Mouse (Mus musculus) C2C12 (cell line): Measurements from ENCODE around the gene Rundc3a. TPM values are rescaled to one million over a fixed set of nuclear protein-coding genes. Genes with fewer than 3 reads are reported as not detected.

Experiments
- H3K27me3 ChIP-seq: one replicate; pipeline ENCODE4 v1.6.1; 2011; ENCODE audit not compliant: control insufficient read depth, insufficient read depth, insufficient read length
- H3K36me3 ChIP-seq: one replicate; pipeline ENCODE4 v1.6.1; 2011; ENCODE audit not compliant: control insufficient read depth, insufficient read depth
- H3K4me3 ChIP-seq: one replicate; pipeline ENCODE4 v1.5.1; 2011; ENCODE audit warnings: mild to moderate bottlenecking, control low read depth; ENCODE audit not compliant: poor library complexity, insufficient read depth, severe bottlenecking
- H3K79me2 ChIP-seq: one replicate; pipeline ENCODE4 v1.6.1; 2011; ENCODE audit not compliant: control insufficient read depth, insufficient read depth
- H3K79me3 ChIP-seq: one replicate; pipeline ENCODE4 v1.6.1; 2011; ENCODE audit warnings: low read depth, control low read depth
- H3ac ChIP-seq: one replicate; pipeline ENCODE3; 2011; ENCODE audit warnings: low read depth; ENCODE audit not compliant: control insufficient read depth, insufficient read length
- CEBPB ChIP-seq: IDR thresholded peaks from one replicate; pipeline ENCODE4 v1.6.1; 2011; ENCODE audit warnings: low read depth, mild to moderate bottlenecking, control low read depth, moderate library complexity
- CTCF ChIP-seq: IDR thresholded peaks from one replicate; pipeline ENCODE4 v1.5.1; 2011; ENCODE audit not compliant: control insufficient read depth, insufficient read depth, insufficient read length
- FOSL1 ChIP-seq: IDR thresholded peaks from one replicate; pipeline ENCODE4 v1.8.0; 2011; ENCODE audit warnings: mild to moderate bottlenecking, low read length; ENCODE audit not compliant: poor library complexity, insufficient read depth, severe bottlenecking
- MAX ChIP-seq: IDR thresholded peaks from one replicate; pipeline ENCODE4 v1.6.1; 2011; ENCODE audit warnings: mild to moderate bottlenecking, control low read depth
- MYOD1 ChIP-seq: IDR thresholded peaks from one replicate; pipeline ENCODE4 v1.6.1; 2011; ENCODE audit warnings: low read depth; ENCODE audit not compliant: control insufficient read depth, insufficient read length
- MYOG ChIP-seq: IDR thresholded peaks from one replicate; pipeline ENCODE4 v1.6.1; 2011; ENCODE audit not compliant: control insufficient read depth, insufficient read length; ENCODE audit errors: extremely low read depth
- USF1 ChIP-seq: IDR thresholded peaks from one replicate; pipeline ENCODE4 v1.6.1; 2011; ENCODE audit warnings: low read depth, mild to moderate bottlenecking, control low read depth, moderate library complexity
- polyA plus RNA-seq: library from polyadenylated mRNA; unstranded; fragments of >200 nt; fragmentation: generic; extraction: Trizol; gene quantifications from one replicate; pipeline ENCODE4 v1.2.1, GENCODE M21; 2012; ENCODE audit warnings: missing spikeins

Rundc3a gene
- polyA plus RNA-seq, 1 experiment = 2.2 TPM

DNA sequence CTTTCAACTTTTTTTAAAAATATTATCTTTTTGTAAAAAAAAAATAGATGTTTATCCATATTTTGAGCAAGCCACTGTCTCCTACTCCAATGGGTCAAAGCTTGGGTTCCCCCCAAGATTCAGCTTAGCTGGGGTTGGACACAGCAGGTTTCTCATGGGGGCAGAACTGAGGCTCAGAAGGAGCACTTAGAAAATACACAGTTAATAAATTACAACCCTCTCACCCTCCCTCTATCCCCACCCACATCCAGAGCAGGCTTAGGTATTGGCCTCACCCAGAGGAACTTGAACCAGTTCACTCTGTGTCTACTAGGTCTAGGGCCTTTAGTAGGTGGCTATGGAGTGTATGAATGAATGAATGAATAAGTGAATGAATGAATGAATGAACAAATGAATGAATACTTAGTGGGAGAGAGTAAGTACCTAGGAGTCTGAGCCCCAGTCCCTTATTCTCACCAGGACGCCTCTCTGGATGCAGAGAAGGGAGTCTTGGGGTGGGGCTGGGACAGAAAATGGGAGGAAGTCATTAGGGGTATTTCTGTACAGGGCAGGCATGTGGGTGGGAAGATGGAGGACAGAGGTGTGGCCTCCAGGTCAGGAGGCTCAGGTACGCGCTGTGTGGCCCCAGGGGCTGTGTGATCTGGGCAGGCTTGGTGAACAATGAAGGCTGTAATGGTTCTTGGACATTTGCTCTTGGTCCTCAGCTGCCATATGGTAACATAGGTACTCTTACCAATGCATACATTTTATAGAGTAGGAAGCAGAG, 43.8 kb upstream of the Rundc3a start:
- no peaks in the 10 kb centered on the region for H3K36me3 ChIP-seq
- TF ChIP-seq USF1 (no peak), CTCF (no peak), MYOG (no peak), FOSL1 (no peak), MYOD1 (no peak), CEBPB (no peak), MAX (no peak)
- no peaks in the 10 kb centered on the region for H3K79me3 ChIP-seq
- H3K79me2 ChIP-seq = no peaks in the 10 kb centered on the region
- no peak overlapping the region for H3K4me3 ChIP-seq
- H3K27me3 ChIP-seq = peaks cover 75% of the 10 kb centered on the region
- H3ac ChIP-seq = no peak overlapping the region

DNA sequence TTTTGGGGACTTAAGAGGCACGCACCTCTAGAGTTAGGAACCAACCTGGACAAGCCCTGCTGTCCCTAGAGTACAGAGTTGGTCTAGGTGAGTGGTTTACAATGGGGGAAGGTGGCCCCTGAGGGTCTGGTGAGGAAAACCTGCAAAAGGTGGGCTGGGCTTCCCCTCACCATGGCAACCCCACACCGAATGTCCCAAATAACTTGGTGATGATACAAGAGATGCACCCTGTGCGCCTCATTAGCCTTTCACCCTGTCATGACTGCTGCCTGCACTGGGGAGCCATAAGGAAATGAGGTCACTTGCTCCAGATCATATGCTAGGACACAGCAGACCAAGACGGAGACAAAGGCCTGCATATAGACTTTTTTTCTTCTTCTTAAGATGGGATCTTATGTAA, 42.8 kb upstream of the Rundc3a start:
- TF ChIP-seq CEBPB (no peak), FOSL1 (no peak), MAX (no peak), MYOD1 (no peak), CTCF (no peak), USF1 (no peak), MYOG (no peak)
- H3K79me3 ChIP-seq = no peaks in the 10 kb centered on the region
- H3K27me3 ChIP-seq = peaks cover 69% of the 10 kb centered on the region
- no peak overlapping the region for H3K4me3 ChIP-seq
- H3K79me2 ChIP-seq = no peaks in the 10 kb centered on the region
- H3K36me3 ChIP-seq = no peaks in the 10 kb centered on the region
- no peak overlapping the region for H3ac ChIP-seq

DNA sequence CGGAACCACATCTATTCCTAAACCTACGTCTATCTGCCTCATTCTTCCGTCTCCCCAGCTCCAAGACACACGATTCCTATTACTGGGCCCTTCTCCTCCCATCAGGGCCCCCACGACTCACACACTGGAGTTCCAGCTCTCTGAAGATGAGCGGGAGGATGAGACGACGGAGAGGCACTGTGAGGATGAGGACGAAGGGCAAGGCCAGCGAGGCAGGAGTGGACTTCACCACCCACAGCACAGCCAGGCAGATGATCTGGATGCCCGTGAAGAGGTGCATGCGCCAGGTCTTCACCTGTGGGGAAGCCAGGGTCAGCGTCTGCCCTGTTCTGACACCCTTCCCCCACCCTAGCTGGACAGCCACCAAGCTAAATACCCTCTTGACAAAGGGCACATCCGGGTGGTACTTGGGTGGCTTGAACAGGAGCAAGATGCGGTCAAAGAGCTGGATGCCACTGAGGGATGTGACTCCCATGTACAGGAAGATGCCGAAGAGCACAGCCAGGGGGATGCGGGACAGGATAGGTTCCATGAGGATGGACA, 42.2 kb upstream of the Rundc3a start:
- H3K79me3 ChIP-seq = no peaks in the 10 kb centered on the region
- TF ChIP-seq USF1 = no peak
- no peak for TF ChIP-seq MAX
- TF ChIP-seq MYOG = no peak
- no peak for TF ChIP-seq CEBPB
- peaks cover 75% of the 10 kb centered on the region for H3K27me3 ChIP-seq
- H3ac ChIP-seq = no peak overlapping the region
- H3K4me3 ChIP-seq = no peak overlapping the region
- no peaks in the 10 kb centered on the region for H3K79me2 ChIP-seq
- no peaks in the 10 kb centered on the region for H3K36me3 ChIP-seq

DNA sequence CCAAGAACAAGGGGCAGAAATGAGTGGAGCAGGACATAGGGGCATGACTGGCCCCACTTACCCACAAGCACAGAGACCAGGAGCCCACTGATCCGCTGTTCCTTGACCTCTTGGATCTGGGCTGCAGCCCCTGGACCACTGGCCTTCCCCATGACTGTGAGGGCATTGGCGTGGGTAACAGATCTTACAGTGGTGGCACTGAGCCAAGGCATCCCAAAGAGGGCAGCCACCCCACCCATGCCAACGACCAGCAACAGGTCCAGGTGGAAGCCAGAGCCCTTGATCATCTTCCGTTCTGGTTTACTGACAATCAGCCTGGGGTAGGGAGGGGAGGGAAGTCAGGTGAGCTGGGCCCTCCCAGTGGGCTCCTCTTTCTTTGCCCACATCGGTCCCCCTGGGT, 40.8 kb upstream of the Rundc3a start:
- no peaks in the 10 kb centered on the region for H3K79me3 ChIP-seq
- H3K27me3 ChIP-seq = peaks cover 88% of the 10 kb centered on the region
- no peak overlapping the region for H3K4me3 ChIP-seq
- no peaks in the 10 kb centered on the region for H3K79me2 ChIP-seq
- H3ac ChIP-seq = no peak overlapping the region
- TF ChIP-seq MYOD1 (no peak), FOSL1 (no peak), MYOG (no peak), CEBPB (no peak), USF1 (no peak), MAX (no peak), CTCF (no peak)
- no peaks in the 10 kb centered on the region for H3K36me3 ChIP-seq

DNA sequence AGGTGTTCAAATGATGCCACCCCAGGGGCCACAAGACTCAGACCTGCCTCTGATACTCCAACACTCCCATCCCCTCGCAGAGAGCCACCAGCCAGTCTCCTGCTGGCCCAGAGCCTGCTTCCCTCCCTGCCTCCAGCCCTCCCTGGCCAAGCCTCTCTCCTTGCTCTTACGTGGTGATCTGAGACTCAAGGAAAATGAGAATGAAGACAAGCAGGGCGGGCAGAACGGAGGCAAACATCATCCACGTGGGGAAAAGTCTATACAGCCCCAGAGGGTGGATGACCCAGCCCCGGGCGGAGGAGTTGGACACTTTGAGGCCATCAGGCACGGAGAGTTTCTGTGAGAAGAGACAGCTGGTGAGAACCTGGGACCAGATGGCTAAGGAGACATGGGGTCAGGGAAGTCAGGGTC, 40.2 kb upstream of the Rundc3a start:
- Histone ChIP-seq H3K4me3 (no peak overlapping the region), H3K36me3 (no peaks in the 10 kb centered on the region), H3ac (no peak overlapping the region), H3K79me2 (no peaks in the 10 kb centered on the region), H3K27me3 (peaks cover 89% of the 10 kb centered on the region), H3K79me3 (no peaks in the 10 kb centered on the region)
- TF ChIP-seq MAX (no peak), USF1 (no peak), MYOD1 (no peak), FOSL1 (no peak), MYOG (no peak), CEBPB (no peak), CTCF (no peak)

DNA sequence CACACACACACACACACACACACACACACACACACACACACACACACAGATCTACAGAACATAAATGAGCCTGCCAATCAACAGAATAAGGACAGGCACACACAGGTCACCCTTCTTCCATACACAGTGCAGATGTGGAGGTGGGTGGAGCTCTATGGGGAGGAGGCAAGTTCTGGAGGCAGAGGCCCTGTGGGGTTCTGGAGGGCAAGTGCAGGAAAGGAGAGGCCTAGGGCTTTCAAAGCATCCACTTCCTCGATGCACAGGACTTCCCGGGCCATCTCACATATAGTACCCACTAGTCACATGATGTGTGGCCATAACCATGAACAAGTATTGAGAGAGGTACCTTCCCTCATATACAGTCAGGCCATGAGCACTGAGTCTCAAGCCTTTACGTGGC, 37.7 kb upstream of the Rundc3a start:
- Histone ChIP-seq H3K27me3 (peaks cover 92% of the 10 kb centered on the region), H3K4me3 (no peak overlapping the region), H3ac (no peak overlapping the region), H3K36me3 (no peaks in the 10 kb centered on the region), H3K79me3 (no peaks in the 10 kb centered on the region), H3K79me2 (no peaks in the 10 kb centered on the region)
- TF ChIP-seq MYOD1 (no peak), CTCF (no peak), USF1 (no peak), CEBPB (no peak), MYOG (no peak), FOSL1 (no peak)
